Mouse (Mus musculus): ENCODE data around the gene Diaph3. TPM values are rescaled to one million over a fixed set of nuclear protein-coding genes. Genes with fewer than 3 reads are reported as not detected.

Diaph3 gene
- 2.0 and 3.6 TPM in 2 replicates for total RNA-seq (2017)

GRCm38 (mm10) chr14:87140963-87141486 is at the start of gene Diaph3:
Gene Diaph3 (minus strand): TSS chr14:87141235.
- peak; percentile 96 for ATAC-seq (ENCODE audit: extremely low read depth, insufficient number of reproducible peaks, low FRiP score, poor library complexity, severe bottlenecking)

- ATAC-seq (ENCODE audit: extremely low read depth, insufficient number of reproducible peaks, low FRiP score, poor library complexity, severe bottlenecking): no peak
These were observed 49.6 kb upstream of the Diaph3 start for GRCm38 (mm10) chr14:87190685-87191084.

DNA sequence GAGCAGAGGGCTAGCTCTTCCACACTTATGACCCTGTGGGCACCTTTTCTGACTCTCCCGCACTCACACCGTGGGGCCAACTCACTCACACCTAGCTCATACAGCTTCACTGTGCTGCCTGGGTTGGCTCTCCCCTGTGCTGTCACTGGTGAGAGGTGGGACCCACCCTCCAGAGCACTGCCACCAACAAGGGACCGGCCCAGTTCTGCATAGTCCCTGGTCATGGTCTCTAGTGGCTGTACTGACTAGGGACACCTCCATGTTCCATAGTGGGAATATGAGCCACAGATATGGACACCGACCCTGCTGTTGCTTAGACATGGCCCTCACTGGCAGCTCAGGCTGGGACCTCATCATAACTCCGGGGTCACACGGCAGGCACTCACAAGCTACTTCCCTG is 30.5 kb upstream of the Diaph3 start:
- ATAC-seq (ENCODE audit: extremely low read depth, insufficient number of reproducible peaks, low FRiP score, poor library complexity, severe bottlenecking): 0 out of 2 replicates have a peak, but pooled peaks have one; percentile 13

- no peak for ATAC-seq (ENCODE audit: extremely low read depth, insufficient number of reproducible peaks, low FRiP score, poor library complexity, severe bottlenecking)
These were observed 28.1 kb upstream of the Diaph3 start for GRCm38 (mm10) chr14:87169151-87169550.

DNA sequence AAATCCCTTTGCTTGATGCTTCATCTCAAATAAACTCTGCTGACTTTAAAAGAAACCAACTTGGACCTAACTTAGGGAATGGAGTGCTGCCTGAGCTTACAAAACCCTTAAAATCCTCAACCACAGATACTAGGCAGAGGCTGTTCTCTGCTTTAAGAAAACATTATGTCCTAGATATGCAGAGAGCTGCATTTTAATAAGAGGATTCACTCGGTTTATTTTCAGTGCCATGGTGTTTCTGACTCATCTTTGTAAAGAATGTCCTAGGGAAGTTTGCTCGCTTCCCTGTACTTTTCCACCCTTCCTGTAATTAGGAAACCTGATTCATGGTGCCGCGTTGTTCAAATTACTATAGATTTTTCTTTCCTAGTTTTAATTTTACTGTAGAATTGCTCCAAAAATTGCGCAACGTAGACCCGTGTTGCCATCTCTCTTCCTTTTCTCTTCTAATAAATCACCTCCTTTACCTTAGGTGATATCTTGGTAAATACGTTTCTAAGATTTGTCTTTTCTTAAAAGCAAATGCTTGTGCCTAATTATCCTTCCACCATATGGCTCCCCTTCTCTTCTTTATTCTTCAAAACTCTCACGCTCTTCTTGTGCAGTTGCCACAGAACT is 14.7 kb upstream of the Diaph3 start:
- no peak for ATAC-seq (ENCODE audit: extremely low read depth, insufficient number of reproducible peaks, low FRiP score, poor library complexity, severe bottlenecking)

GRCm38 (mm10) chr14:87149684-87150083 is 8.6 kb upstream of the Diaph3 start:
- ATAC-seq (ENCODE audit: extremely low read depth, insufficient number of reproducible peaks, low FRiP score, poor library complexity, severe bottlenecking): no peak

DNA sequence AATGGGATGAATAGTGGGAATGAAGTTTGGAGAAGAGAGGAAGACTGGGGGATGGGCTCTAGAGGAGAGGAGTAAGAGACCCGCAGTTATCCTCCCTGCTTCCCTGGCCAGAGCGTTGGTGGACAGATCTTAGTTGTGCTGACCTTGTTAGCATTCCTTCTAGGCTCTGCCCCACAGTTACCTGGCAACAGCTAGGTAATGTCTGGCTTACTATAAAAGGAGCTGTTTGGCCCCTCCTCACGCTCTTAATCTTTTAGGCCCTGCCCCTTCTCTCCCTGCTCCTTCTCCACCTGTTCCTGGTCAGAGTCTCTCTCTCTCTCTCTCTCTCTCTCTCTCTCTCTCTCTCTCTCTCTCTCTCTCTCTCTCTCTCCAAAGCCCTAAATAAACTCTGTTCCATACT is 5.7 kb upstream of the Diaph3 start:
- ATAC-seq (ENCODE audit: extremely low read depth, insufficient number of reproducible peaks, low FRiP score, poor library complexity, severe bottlenecking): no peak

GRCm38 (mm10) chr14:87145351-87145750 is 4.3 kb upstream of the Diaph3 start:
- no peak for ATAC-seq (ENCODE audit: extremely low read depth, insufficient number of reproducible peaks, low FRiP score, poor library complexity, severe bottlenecking)

- ATAC-seq (ENCODE audit: extremely low read depth, insufficient number of reproducible peaks, low FRiP score, poor library complexity, severe bottlenecking): no peak
These were observed 742 bp upstream of the Diaph3 start for GRCm38 (mm10) chr14:87141777-87142176.

DNA sequence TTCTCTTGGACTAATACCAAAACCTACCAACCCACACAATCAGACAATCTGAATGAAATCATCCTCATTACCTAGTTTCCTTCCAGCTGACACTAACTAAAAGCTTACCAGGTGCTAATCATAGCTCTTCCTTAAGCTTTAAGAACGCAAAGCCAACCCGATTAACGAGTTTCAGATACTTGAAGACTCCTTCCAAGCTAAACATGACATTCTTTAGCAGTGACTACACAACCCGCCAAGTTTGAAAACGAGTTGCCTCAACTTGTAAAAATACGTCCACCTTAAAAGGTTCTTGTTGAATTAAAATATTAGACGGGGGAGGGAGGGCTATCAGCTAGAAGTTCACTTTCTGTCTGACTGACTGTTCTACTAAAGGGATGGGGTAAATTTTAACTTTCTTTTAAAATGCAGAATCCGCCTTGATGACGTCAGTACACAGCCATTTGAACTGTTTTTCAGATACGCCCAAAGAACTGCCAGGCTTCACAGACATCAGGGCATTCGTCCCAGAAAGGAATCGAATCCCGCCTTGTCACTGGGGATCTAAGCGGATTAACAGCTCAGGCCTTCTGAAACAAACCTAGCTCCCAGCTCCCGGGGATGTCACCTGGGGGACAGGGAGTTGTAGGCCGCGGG is 590 bp downstream of the Diaph3 start:
- ATAC-seq (ENCODE audit: extremely low read depth, insufficient number of reproducible peaks, low FRiP score, poor library complexity, severe bottlenecking): no peak

- ATAC-seq (ENCODE audit: extremely low read depth, insufficient number of reproducible peaks, low FRiP score, poor library complexity, severe bottlenecking): no peak
These were observed 14.9 kb downstream of the Diaph3 start for GRCm38 (mm10) chr14:87126076-87126639.

DNA sequence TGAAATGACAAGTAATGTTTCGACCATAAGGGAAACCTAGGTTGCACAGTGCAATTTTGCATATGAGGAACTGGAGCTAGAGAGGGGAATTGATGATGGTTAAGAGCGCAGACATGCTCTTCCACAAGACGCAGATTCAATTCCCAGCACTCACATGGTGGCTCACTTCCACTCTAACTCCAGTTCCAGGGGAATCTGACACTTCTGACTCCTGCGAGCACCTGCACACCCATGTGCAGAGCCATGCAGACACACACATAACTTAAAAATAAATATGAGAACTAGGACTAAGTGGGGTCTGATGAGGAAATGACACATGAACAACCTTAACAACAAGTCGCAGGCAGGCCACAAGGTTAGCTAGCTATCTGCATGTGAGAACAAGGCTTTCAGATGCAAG is 15.5 kb downstream of the Diaph3 start:
- peak; percentile 39; the same call in 1 of the 2 replicates for ATAC-seq (ENCODE audit: extremely low read depth, insufficient number of reproducible peaks, low FRiP score, poor library complexity, severe bottlenecking)

GRCm38 (mm10) chr14:87123091-87123490 is 17.9 kb downstream of the Diaph3 start:
- ATAC-seq (ENCODE audit: extremely low read depth, insufficient number of reproducible peaks, low FRiP score, poor library complexity, severe bottlenecking): no peak

- ATAC-seq (ENCODE audit: extremely low read depth, insufficient number of reproducible peaks, low FRiP score, poor library complexity, severe bottlenecking): no peak
These were observed 19.2 kb downstream of the Diaph3 start for GRCm38 (mm10) chr14:87121868-87122267.

GRCm38 (mm10) chr14:87110634-87111033 is 30.4 kb downstream of the Diaph3 start:
- no peak for ATAC-seq (ENCODE audit: extremely low read depth, insufficient number of reproducible peaks, low FRiP score, poor library complexity, severe bottlenecking)

GRCm38 (mm10) chr14:87099380-87100088 is 41.5 kb downstream of the Diaph3 start:
- ATAC-seq (ENCODE audit: extremely low read depth, insufficient number of reproducible peaks, low FRiP score, poor library complexity, severe bottlenecking): no peak

DNA sequence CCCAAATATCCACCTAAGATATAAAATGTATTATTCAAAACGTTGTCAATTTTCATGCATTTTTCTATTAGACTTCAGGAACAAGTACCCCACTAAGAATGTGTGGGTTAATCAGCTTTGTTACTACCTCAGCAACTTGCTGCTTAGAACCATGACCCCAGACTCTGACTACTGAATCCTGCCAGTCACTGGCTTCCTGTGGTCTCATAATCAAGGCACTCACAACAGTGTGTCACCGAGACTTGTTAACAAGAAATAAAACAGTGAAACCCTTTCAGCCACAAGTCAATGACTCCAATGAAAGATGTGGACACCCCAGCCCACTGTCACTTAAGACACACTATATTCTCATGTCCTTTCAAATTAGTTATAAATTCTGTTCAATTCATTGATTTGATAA is 42.9 kb downstream of the Diaph3 start:
- ATAC-seq (ENCODE audit: extremely low read depth, insufficient number of reproducible peaks, low FRiP score, poor library complexity, severe bottlenecking): no peak

DNA sequence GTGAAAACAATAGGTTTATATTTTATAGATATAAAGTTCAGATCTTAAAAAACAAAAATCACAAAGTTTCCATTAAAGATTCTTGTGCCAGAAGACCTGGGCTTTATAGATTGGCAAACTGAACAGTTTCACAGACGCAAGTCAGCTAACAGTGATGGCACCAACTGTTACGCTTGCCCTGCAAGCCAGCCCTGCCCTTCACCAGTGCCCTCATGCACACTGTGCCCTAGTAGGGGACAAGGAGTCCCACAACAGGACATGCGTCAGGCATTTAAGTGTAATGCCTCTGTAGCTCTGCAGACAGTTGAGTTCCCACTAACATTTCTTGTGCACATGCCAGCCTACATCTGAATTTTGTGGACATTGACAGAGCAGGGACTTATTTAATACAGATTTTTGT is 49.5 kb downstream of the Diaph3 start:
- ATAC-seq (ENCODE audit: extremely low read depth, insufficient number of reproducible peaks, low FRiP score, poor library complexity, severe bottlenecking): no peak

- no peak for ATAC-seq (ENCODE audit: extremely low read depth, insufficient number of reproducible peaks, low FRiP score, poor library complexity, severe bottlenecking)
These were observed 49.9 kb downstream of the Diaph3 start for GRCm38 (mm10) chr14:87091108-87091507.

GRCm38 (mm10) chr14:87088928-87089327 is 52.1 kb downstream of the Diaph3 start:
- ATAC-seq (ENCODE audit: extremely low read depth, insufficient number of reproducible peaks, low FRiP score, poor library complexity, severe bottlenecking): no peak
